Mouse (Mus musculus) liver, embryonic 15.5 days (tissue): ENCODE measurements at regions not wholly inside any gene's neighbourhood (a gene's known extent, or its start where the extent isn't known, plus 50 kb on each side); places are given as distances from the start of the nearest gene placed in this dataset.

ENCODE experiments used
- ATAC-seq: fragments of 200-750 bp; cut with Nextera tagmentation; 2 replicates; pipeline ENCODE4 v1.8.0; 2017; ENCODE audit warnings: moderate number of reproducible peaks, mild to moderate bottlenecking, moderate library complexity; ENCODE audit not compliant: insufficient read depth
- H3K27ac ChIP-seq: fragments of 300-500 bp; sonication (generic); replicated peaks from 2 replicates; pipeline ENCODE4 v1.5.1; 2015; ENCODE audit warnings: mild to moderate bottlenecking, inconsistent platforms
- H3K27me3 ChIP-seq: fragments of 300-500 bp; sonication (generic); 2 replicates; pipeline ENCODE4 v1.6.1; 2015; ENCODE audit warnings: mild to moderate bottlenecking, inconsistent platforms
- H3K36me3 ChIP-seq: fragments of 300-500 bp; sonication (generic); replicated peaks from 2 replicates; pipeline ENCODE4 v1.6.1; 2015; ENCODE audit warnings: moderate library complexity, mild to moderate bottlenecking, inconsistent platforms
- H3K4me1 ChIP-seq: fragments of 300-500 bp; sonication (generic); replicated peaks from 2 replicates; pipeline ENCODE4 v1.6.1; 2015; ENCODE audit warnings: inconsistent platforms
- H3K4me2 ChIP-seq: fragments of 300-500 bp; sonication (generic); 2 replicates; pipeline ENCODE4 v1.6.1; 2015; ENCODE audit warnings: moderate library complexity, mild to moderate bottlenecking, inconsistent platforms
- H3K4me3 ChIP-seq: fragments of 300-500 bp; sonication (generic); replicated peaks from 2 replicates; pipeline ENCODE4 v1.5.1; 2015; ENCODE audit warnings: mild to moderate bottlenecking, inconsistent platforms
- H3K9ac ChIP-seq: fragments of 300-500 bp; sonication (generic); 2 replicates; pipeline ENCODE4 v1.6.1; 2015; ENCODE audit warnings: moderate library complexity, mild to moderate bottlenecking, inconsistent platforms
- H3K9me3 ChIP-seq: fragments of 300-500 bp; sonication (generic); replicated peaks from 2 replicates; pipeline ENCODE4 v1.6.1; 2016; ENCODE audit warnings: inconsistent platforms
- WGBS: fragments of 180-500 bp; shearing (Covaris S2); methylation state at CpG from one replicate; pipeline ENCODE4 v1.1.7; 2015; ENCODE audit warnings: mixed read lengths; ENCODE audit not compliant: insufficient replicate concordance; 5-methylcytosine and 5-hydroxymethylcytosine counted together

DNA sequence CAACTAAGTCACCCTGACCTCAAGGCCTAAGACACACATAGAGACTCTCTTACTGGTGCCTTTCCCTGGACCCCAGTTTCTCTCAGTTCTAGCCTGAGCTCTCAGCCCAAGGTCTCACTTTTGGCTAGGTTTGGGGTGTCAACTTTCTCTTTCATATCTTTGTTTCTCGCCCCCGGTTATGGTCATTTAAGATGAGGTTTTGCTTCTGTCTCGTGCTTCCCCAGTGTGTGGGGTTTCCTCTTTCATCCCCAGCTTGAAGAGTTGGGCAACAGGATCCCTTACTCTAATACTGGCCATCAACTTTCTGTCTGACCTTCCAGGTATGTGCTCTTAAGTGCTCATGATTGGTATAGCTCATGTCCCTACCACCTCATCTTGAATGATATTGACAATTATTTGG lies 67.5 kb downstream of the Lmo4 start:
- WGBS = 61% methylated on average over 3 of the region's 3 CpGs
- H3K9me3 ChIP-seq = no peaks in the 10 kb centered on the region

DNA sequence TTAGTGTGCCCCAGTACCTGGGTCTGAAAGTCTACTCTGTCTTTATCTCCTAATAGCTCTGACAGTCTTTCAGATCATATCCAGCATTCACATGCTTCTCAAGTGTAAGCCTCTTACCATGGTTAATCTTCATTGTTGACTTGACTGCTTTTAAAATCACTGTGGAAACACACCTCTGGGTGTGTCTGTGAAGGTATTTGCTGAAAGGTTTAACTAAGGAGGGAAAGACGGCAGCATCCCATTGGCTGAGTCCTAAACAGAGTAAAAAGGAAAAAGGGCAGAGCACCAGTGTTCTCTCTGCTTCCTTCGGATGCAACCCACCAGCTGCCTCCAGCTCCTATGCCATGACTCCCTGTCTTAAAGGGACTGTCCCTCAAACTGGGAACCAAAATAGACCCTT lies 68.6 kb downstream of the Lmo4 start:
- no peak for ATAC-seq
- H3K4me2 ChIP-seq = no peak overlapping the region
- no peaks in the 10 kb centered on the region for H3K9me3 ChIP-seq
- H3K27me3 ChIP-seq = no peaks in the 10 kb centered on the region
- H3K9ac ChIP-seq = no peak overlapping the region
- no peaks in the 10 kb centered on the region for H3K4me1 ChIP-seq
- no peak overlapping the region for H3K4me3 ChIP-seq
- no peak overlapping the region for H3K27ac ChIP-seq
- no peaks in the 10 kb centered on the region for H3K36me3 ChIP-seq
- WGBS = 53% methylated on average over 2 of the region's 2 CpGs

More for the DNA sequence above, 67.5 kb downstream of the Lmo4 start:
- Histone ChIP-seq H3K27ac (no peak overlapping the region), H3K9ac (no peak overlapping the region), H3K36me3 (no peaks in the 10 kb centered on the region), H3K4me3 (no peak overlapping the region), H3K4me2 (no peak overlapping the region), H3K27me3 (no peaks in the 10 kb centered on the region), H3K4me1 (no peaks in the 10 kb centered on the region)
- ATAC-seq = no peak

DNA sequence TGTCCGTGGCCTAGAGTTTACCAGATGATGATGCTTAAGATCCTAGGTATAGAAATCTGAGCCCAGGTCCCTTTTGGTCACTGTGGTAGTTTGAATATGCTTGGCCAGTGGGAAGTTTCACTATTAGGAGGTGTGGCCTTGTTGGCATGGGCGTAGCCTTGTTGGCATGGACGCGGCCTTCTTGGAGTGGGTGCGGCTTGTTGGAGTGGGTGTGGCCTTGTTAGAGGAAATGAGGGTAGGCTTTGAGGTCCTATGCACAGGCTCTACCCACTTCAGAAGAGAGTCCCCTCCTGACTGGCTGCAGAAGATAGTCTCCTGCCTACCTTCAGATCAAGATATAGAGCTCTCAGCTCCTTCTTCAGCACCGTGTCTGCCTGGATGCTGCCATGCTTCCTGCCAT lies 69.4 kb downstream of the Lmo4 start:
- no peak for ATAC-seq

DNA sequence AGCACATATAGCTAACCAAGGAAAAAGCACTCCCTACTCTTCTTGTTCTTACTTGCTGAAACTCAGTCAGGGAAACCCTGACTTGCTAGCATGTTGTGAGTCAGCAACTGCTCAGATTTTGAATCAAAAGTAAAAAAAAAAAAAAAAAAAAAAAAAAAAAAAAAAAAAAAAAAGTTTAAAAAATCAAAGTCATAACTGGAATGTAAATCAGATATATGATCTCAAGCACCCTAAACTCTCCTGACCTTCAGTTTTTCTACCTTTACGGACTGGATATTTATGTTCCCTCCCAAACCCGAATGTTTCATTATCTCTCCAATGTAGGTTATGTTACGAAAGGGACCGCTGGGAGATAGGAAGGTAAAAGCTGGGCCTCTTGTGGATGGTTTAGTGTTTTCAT lies 77.0 kb downstream of the Lmo4 start:
- Histone ChIP-seq H3K27ac (no peak overlapping the region), H3K9me3 (no peaks in the 10 kb centered on the region), H3K36me3 (no peaks in the 10 kb centered on the region), H3K4me1 (no peaks in the 10 kb centered on the region), H3K27me3 (no peaks in the 10 kb centered on the region), H3K9ac (no peak overlapping the region), H3K4me2 (no peak overlapping the region), H3K4me3 (no peak overlapping the region)
- ATAC-seq = no peak
- 79% methylated on average over 4 of the region's 4 CpGs for WGBS

More for the DNA sequence above, 69.4 kb downstream of the Lmo4 start:
- H3K36me3 ChIP-seq = no peaks in the 10 kb centered on the region
- no peaks in the 10 kb centered on the region for H3K4me1 ChIP-seq
- H3K27ac ChIP-seq = no peak overlapping the region
- H3K4me3 ChIP-seq = no peak overlapping the region
- H3K9ac ChIP-seq = no peak overlapping the region
- no peaks in the 10 kb centered on the region for H3K9me3 ChIP-seq
- 87% methylated on average over 6 of the region's 6 CpGs for WGBS
- H3K4me2 ChIP-seq = no peak overlapping the region
- H3K27me3 ChIP-seq = no peaks in the 10 kb centered on the region

DNA sequence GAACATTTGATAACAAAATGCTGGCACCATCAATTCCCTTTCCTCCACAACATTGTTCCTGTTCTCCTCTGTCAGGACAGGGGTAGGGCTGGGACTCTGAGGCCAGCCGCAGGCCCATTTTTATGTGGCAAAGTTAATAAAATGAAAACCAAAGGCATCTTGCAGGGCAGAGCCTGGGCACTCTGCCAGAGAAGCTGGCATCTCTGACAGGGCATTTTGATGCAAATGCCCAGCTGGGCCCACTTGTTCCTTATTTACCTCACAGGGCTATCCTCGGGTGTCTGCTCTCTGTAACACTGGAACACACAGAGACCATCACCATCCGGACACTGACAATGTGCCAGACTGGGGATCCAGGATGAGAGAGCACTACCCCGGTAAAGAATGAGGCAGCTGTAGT lies 80.7 kb downstream of the Lmo4 start:
- ATAC-seq = no peak
- 61% methylated on average over 4 of the region's 4 CpGs for WGBS
- no peaks in the 10 kb centered on the region for H3K4me1 ChIP-seq

DNA sequence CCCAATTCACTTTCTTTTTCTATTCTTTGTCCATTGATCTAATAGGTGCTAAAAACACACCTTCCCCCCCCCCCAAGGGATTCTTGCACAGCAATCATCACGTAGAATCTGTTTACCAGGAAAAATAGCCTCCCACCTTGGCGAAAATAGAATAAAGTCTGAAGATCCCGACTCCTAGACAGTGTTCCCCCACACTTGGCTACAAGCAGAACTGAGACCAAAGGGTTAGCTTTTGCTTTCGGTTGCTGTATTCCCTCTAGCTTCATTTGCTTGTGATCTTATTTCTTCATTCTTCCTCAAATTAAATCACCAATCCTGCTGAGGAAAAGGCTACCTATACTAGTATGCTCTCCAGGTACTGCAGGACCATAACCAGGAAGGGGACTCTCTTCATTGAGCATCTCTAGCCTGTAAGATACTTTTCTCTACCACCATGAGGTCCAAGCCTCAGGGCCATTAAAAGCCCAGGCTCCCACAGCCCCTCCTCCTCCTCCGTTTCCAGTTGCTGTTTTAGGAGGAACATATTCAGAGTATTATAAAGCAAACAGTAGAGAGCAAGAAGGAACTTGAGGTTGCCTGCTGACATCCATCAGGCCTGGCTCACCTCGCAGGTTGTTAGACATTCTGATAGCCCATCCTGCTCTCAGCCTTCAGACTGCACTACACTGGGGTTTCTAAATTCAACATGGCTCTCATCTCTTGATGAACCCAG lies 81.5 kb downstream of the Lmo4 start:
- Histone ChIP-seq H3K27ac (no peak overlapping the region), H3K9ac (no peak overlapping the region), H3K4me2 (no peak overlapping the region), H3K27me3 (no peaks in the 10 kb centered on the region), H3K9me3 (no peaks in the 10 kb centered on the region), H3K4me3 (no peak overlapping the region), H3K36me3 (no peaks in the 10 kb centered on the region), H3K4me1 (no peaks in the 10 kb centered on the region)
- ATAC-seq = no peak
- 55% methylated on average over 6 of the region's 6 CpGs for WGBS

More for the DNA sequence above, 80.7 kb downstream of the Lmo4 start:
- no peaks in the 10 kb centered on the region for H3K9me3 ChIP-seq
- no peak overlapping the region for H3K4me3 ChIP-seq
- no peak overlapping the region for H3K4me2 ChIP-seq
- no peak overlapping the region for H3K27ac ChIP-seq
- no peak overlapping the region for H3K9ac ChIP-seq
- no peaks in the 10 kb centered on the region for H3K27me3 ChIP-seq
- H3K36me3 ChIP-seq = no peaks in the 10 kb centered on the region

DNA sequence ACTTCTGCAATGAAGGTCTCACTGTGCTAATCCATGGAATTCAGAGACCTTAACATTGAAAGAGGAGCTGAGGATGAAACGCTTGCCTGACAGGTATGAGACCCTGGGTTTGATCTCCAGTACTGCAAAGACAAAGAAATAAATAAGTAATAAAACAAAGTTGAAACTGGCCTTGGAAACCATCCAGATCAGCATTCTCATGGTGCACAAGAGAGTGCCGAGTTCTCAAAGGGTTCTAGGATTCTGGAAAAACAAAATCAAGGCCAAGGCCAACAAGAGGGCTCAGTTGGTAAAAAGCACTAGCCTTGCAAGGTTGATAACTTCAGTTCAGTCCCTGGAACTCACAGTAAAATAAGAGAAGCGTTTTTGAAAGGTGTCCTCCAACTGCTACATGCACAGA lies 85.9 kb downstream of the Lmo4 start:
- H3K9ac ChIP-seq = no peak overlapping the region
- no peak overlapping the region for H3K4me2 ChIP-seq
- H3K27ac ChIP-seq = no peak overlapping the region
- H3K9me3 ChIP-seq = no peaks in the 10 kb centered on the region
- no peak for ATAC-seq
- no peak overlapping the region for H3K4me3 ChIP-seq
- no peaks in the 10 kb centered on the region for H3K27me3 ChIP-seq
- WGBS = 42% methylated on average over 3 of the region's 3 CpGs
- H3K36me3 ChIP-seq = no peaks in the 10 kb centered on the region
- H3K4me1 ChIP-seq = no peaks in the 10 kb centered on the region

DNA sequence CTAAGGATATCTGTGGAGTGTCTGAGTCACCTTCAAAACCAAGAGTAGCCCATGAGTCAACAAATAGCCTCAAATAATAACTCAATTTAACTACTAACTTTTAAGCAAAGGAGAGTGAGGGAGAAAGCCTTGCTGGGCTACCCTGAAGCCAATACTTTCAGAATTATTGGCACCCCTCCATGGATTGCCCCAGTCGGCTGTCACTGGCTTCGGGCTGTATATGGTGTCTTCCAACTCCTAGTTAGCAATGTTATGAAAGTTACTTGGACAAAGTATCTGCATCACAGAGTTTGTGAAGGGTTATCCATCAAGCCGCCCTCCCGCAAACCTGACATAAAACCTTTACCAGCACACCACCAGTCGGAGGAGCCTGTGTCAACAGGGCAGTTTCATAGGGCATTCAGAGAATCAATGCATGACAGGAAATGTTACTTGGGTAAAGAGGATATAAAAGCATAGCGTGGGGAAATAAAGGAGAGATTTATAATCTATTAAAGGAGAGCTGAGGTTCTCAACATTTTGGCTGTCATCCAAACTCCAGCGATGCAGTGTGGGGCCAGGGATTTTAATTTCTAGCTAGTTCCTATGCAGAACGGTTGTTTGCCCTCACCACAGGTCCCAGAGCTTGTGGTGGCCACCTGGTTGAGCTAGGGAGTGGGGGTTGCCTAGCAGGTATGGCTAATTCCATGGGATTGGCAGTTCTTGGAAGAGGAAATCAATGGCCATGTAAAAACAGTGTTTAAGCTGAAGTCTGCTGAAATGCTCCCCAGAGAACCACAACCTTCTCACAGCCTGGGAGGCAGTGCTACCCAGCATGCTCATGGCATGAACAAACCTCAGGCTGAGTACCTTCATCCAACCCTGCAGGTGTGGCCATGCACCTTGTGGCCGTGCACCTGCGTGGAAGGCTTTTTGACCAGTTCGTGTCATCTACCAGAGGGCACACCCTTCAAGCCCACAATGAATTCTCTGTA lies 91.1 kb downstream of the Lmo4 start:
- Histone ChIP-seq H3K36me3 (no peaks in the 10 kb centered on the region), H3K27ac (no peak overlapping the region), H3K4me3 (no peak overlapping the region), H3K4me1 (no peaks in the 10 kb centered on the region), H3K9me3 (no peaks in the 10 kb centered on the region), H3K4me2 (no peak overlapping the region), H3K27me3 (no peaks in the 10 kb centered on the region), H3K9ac (no peak overlapping the region)
- ATAC-seq = no peak
- 68% methylated on average over 11 of the region's 11 CpGs for WGBS

DNA sequence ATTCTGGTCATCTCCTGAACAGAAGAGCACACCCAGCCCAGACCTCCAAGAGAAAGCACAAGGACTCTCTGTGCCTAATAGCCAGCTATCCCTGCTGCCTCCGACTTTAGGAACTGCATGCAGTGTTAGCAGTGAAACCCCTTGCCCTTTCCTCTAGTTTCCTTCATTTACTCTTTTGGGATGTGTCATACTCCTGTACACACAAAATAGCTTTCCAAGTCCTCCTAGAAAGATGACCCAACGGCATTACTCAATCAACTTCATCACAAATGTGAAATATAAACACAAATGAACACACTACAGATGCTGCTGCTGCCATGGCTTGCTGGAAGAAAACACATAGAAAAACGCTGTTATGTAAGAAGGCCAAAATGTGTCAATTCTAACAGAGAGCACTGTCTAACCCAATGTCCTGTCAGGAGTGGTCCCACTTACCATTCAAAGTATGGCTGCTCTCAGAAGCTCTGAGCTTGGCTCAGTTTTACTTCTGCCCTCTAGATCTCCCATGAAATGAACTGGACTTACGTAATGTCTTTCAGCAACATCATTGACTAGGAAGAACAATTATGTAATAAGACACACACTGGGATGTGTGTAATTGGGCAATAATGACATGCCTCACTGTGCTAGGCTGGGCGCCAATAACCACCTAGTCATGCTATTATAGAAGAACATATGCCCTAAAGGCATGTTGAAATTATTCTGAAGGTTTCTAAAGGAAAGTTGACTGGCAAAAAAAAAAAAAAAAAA lies 94.5 kb downstream of the Lmo4 start:
- 47% methylated on average over 5 of the region's 5 CpGs for WGBS
- H3K9me3 ChIP-seq = no peaks in the 10 kb centered on the region
- no peaks in the 10 kb centered on the region for H3K36me3 ChIP-seq
- H3K4me3 ChIP-seq = no peak overlapping the region
- no peak for ATAC-seq
- no peak overlapping the region for H3K9ac ChIP-seq
- H3K27me3 ChIP-seq = no peaks in the 10 kb centered on the region
- no peak overlapping the region for H3K27ac ChIP-seq
- H3K4me2 ChIP-seq = no peak overlapping the region
- no peaks in the 10 kb centered on the region for H3K4me1 ChIP-seq

DNA sequence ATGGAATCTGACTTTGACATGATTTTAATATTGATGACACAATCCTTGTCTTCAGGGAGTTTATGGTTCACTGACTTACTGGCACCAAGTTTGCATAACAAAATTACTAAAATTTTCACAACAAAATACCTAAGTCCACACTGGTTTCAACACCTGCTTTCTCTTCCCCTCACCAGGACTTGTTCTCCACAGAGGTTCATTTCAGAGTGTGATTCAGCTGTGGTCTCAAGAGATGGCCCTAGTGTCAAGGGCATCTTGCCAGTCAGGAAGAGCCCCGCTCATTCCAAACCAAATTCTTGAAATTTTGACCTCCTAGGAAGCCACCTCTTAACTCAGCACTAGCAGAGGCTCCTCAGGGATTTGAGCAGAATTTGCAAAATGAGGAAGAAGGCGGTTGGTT lies 95.3 kb downstream of the Lmo4 start:
- Histone ChIP-seq H3K4me2 (no peak overlapping the region), H3K27me3 (no peaks in the 10 kb centered on the region), H3K4me1 (no peaks in the 10 kb centered on the region), H3K27ac (no peak overlapping the region), H3K4me3 (no peak overlapping the region), H3K9ac (no peak overlapping the region), H3K9me3 (no peaks in the 10 kb centered on the region), H3K36me3 (no peaks in the 10 kb centered on the region)
- 48% methylated on average over 2 of the region's 2 CpGs for WGBS
- no peak for ATAC-seq

DNA sequence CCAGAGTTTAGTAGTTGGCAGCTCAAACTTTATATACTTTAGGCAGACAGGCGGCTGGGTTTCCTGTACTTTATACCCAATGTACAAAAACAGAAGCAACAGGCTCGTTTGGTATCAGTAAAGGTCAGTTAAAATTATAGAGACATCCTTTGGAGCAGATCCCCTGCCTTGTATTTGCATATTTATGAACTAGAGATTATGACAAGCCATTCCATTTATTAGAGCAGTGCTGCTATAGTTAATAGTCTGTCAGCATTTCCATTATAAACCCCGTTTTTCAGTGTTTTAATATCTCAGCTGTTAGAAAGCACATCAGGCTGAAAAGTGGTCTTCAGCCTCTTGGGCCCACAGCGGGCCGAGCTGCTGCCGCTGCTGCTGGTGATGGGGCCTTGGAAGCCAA lies 96.7 kb downstream of the Lmo4 start:
- 63% methylated on average over 6 of the region's 6 CpGs for WGBS

More for the DNA sequence above, 96.7 kb downstream of the Lmo4 start:
- Histone ChIP-seq H3K4me2 (no peak overlapping the region), H3K27ac (no peak overlapping the region), H3K27me3 (no peaks in the 10 kb centered on the region), H3K36me3 (no peaks in the 10 kb centered on the region), H3K9me3 (no peaks in the 10 kb centered on the region), H3K4me3 (no peak overlapping the region), H3K9ac (no peak overlapping the region), H3K4me1 (no peaks in the 10 kb centered on the region)
- no peak for ATAC-seq
